Mouse (Mus musculus) kidney, postnatal 0 days (tissue): ENCODE measurements at regions not wholly inside any gene's neighbourhood (a gene's known extent, or its start where the extent isn't known, plus 50 kb on each side); places are given as distances from the start of the nearest gene placed in this dataset.
A peak's percentile ranks its signal among the peaks of the same experiment; 100 is the strongest.

Source experiments
- ATAC-seq: fragments of 200-750 bp; cut with Nextera tagmentation; replicated peaks from 2 replicates; pipeline ENCODE4 v1.8.0; 2017; ENCODE audit warnings: low read depth, moderate number of reproducible peaks, moderate TSS enrichment, moderate library complexity; ENCODE audit not compliant: low FRiP score
- DNase-seq: peaks from one replicate; pipeline ENCODE4 v3.0.0-alpha.2; 2016; ENCODE audit warnings: low spot score
- H3K27ac ChIP-seq: fragments of 300-500 bp; sonication (generic); 2 replicates; pipeline ENCODE4 v1.5.1; 2014; ENCODE audit warnings: mild to moderate bottlenecking
- H3K27me3 ChIP-seq: fragments of 300-500 bp; sonication (generic); 2 replicates; pipeline ENCODE4 v1.6.1; 2014; ENCODE audit warnings: low read length, mixed read lengths; ENCODE audit not compliant: insufficient read depth
- H3K36me3 ChIP-seq: fragments of 300-500 bp; sonication (generic); 2 replicates; pipeline ENCODE4 v1.6.1; 2014; ENCODE audit warnings: low read length, mixed read lengths; ENCODE audit not compliant: insufficient read depth
- H3K4me1 ChIP-seq: fragments of 300-500 bp; sonication (generic); replicated peaks from 2 replicates; pipeline ENCODE4 v1.6.1; 2014; ENCODE audit warnings: antibody characterized with exemption, low read length, mixed read lengths; ENCODE audit not compliant: insufficient read depth
- H3K4me2 ChIP-seq: fragments of 300-500 bp; sonication (generic); 2 replicates; pipeline ENCODE4 v1.6.1; 2014; ENCODE audit warnings: mild to moderate bottlenecking, low read length, moderate library complexity, mixed read lengths
- H3K4me3 ChIP-seq: fragments of 300-500 bp; sonication (generic); replicated peaks from 2 replicates; pipeline ENCODE4 v1.5.1; 2014; ENCODE audit warnings: low read depth, low read length
- H3K9ac ChIP-seq: fragments of 300-500 bp; sonication (generic); 2 replicates; pipeline ENCODE4 v1.6.1; 2014; ENCODE audit warnings: low read depth, low read length
- H3K9me3 ChIP-seq: fragments of 300-500 bp; sonication (generic); replicated peaks from 2 replicates; pipeline ENCODE4 v1.6.1; 2016; ENCODE audit warnings: low read length, inconsistent platforms, mixed read lengths
- CTCF ChIP-seq: IDR thresholded peaks from 2 replicates; pipeline ENCODE4 v1.5.1; 2016; ENCODE audit warnings: antibody characterized with exemption, low read depth, mild to moderate bottlenecking, moderate library complexity
- WGBS: fragments of 180-500 bp; shearing (Covaris S2); extraction: QIAGEN DNeasy Blood & Tissue Kit; methylation state at CpG from one replicate; pipeline ENCODE4 v1.1.7; 2014; 5-methylcytosine and 5-hydroxymethylcytosine counted together

- Histone ChIP-seq H3K4me3 (no peak overlapping the region), H3K27me3 (no peaks in the 10 kb centered on the region), H3K9ac (no peak overlapping the region), H3K27ac (no peak overlapping the region), H3K4me2 (no peak overlapping the region), H3K36me3 (no peaks in the 10 kb centered on the region), H3K9me3 (no peaks in the 10 kb centered on the region), H3K4me1 (no peaks in the 10 kb centered on the region)
- ATAC-seq: no peak
- peak; percentile 14 for DNase-seq
- 38% methylated on average over 2 of the region's 2 CpGs for WGBS
- TF ChIP-seq CTCF: no peak
Observed at GRCm38 (mm10) chr11:38060105-38060504, 824.3 kb upstream of the Tenm2 start.

GRCm38 (mm10) chr11:38058896-38059295 is 823.1 kb upstream of the Tenm2 start:
- DNase-seq (no peak), ATAC-seq (no peak)
- H3K4me1 ChIP-seq: no peaks in the 10 kb centered on the region
- no peak overlapping the region for H3K4me3 ChIP-seq
- WGBS: 64% methylated on average over 2 of the region's 2 CpGs
- no peaks in the 10 kb centered on the region for H3K36me3 ChIP-seq
- H3K9ac ChIP-seq: no peak overlapping the region
- no peak overlapping the region for H3K27ac ChIP-seq
- no peak overlapping the region for H3K4me2 ChIP-seq
- no peak for TF ChIP-seq CTCF
- H3K27me3 ChIP-seq: no peaks in the 10 kb centered on the region
- H3K9me3 ChIP-seq: no peaks in the 10 kb centered on the region

- DNase-seq: peak; percentile 37
- no peak for TF ChIP-seq CTCF
- Histone ChIP-seq H3K9me3 (no peaks in the 10 kb centered on the region), H3K36me3 (no peaks in the 10 kb centered on the region), H3K27ac (no peak overlapping the region), H3K4me2 (no peak overlapping the region), H3K27me3 (no peaks in the 10 kb centered on the region), H3K4me1 (no peaks in the 10 kb centered on the region), H3K9ac (no peak overlapping the region), H3K4me3 (no peak overlapping the region)
- no peak; the same call in 1 of the 2 replicates for ATAC-seq
- WGBS: 58% methylated on average over 2 of the region's 2 CpGs
Observed at GRCm38 (mm10) chr11:38036582-38036981, 800.8 kb upstream of the Tenm2 start.

GRCm38 (mm10) chr11:38034526-38035286 is 798.9 kb upstream of the Tenm2 start:
- DNase-seq (no peak), ATAC-seq (no peak)
- Histone ChIP-seq H3K9ac (no peak overlapping the region), H3K27ac (no peak overlapping the region), H3K4me2 (no peak overlapping the region), H3K4me1 (no peaks in the 10 kb centered on the region), H3K27me3 (no peaks in the 10 kb centered on the region), H3K9me3 (no peaks in the 10 kb centered on the region), H3K36me3 (no peaks in the 10 kb centered on the region), H3K4me3 (no peak overlapping the region)
- no peak for TF ChIP-seq CTCF
- WGBS: 73% methylated on average over 2 of the region's 2 CpGs

- Histone ChIP-seq H3K9me3 (no peaks in the 10 kb centered on the region), H3K36me3 (no peaks in the 10 kb centered on the region), H3K4me2 (no peak overlapping the region), H3K27me3 (no peaks in the 10 kb centered on the region), H3K4me3 (no peak overlapping the region), H3K9ac (no peak overlapping the region), H3K27ac (no peak overlapping the region), H3K4me1 (no peaks in the 10 kb centered on the region)
- ATAC-seq (no peak), DNase-seq (no peak)
- no peak for TF ChIP-seq CTCF
Observed at GRCm38 (mm10) chr11:38021704-38022103, 785.9 kb upstream of the Tenm2 start.

GRCm38 (mm10) chr11:37978131-37978530 is 742.4 kb upstream of the Tenm2 start:
- WGBS: 76% methylated on average over 2 of the region's 2 CpGs
- no peaks in the 10 kb centered on the region for H3K27me3 ChIP-seq
- no peak overlapping the region for H3K4me2 ChIP-seq
- no peaks in the 10 kb centered on the region for H3K4me1 ChIP-seq
- no peak overlapping the region for H3K4me3 ChIP-seq
- no peak for TF ChIP-seq CTCF
- H3K9me3 ChIP-seq: no peaks in the 10 kb centered on the region
- ATAC-seq (no peak), DNase-seq (no peak)
- no peaks in the 10 kb centered on the region for H3K36me3 ChIP-seq
- H3K9ac ChIP-seq: no peak overlapping the region
- no peak overlapping the region for H3K27ac ChIP-seq
